Mouse (Mus musculus): Measurements from ENCODE around the gene Cped1. TPM values are rescaled to one million over a fixed set of nuclear protein-coding genes. Genes with fewer than 3 reads are reported as not detected.

Cped1 gene
- polyA plus RNA-seq, 2 experiments, result 1.8 to 2.5 TPM

- Histone ChIP-seq H3K27me3 (ENCODE audit: control insufficient read depth, insufficient read depth, low read length) (no peaks in the 10 kb centered on the region), H3K36me3 (replicated peaks; ENCODE audit: control insufficient read depth, insufficient read depth, low read depth) (no peaks in the 10 kb centered on the region), H3K4me3 (ENCODE audit: insufficient read depth in 1 of 2, low read depth in 2 of 2, low read length in 2 of 2) (no peak overlapping the region), H3K9me3 (ENCODE audit: control insufficient read depth, low read length) (no peaks in the 10 kb centered on the region), H3K27ac (no peak overlapping the region), H3K9ac (replicated peaks) (no peak overlapping the region), H3K4me2 (ENCODE audit: low read depth) (no peak overlapping the region), H3K4me1 (replicated peaks; ENCODE audit: control insufficient read depth in 2 of 2, insufficient read depth in 2 of 2, low read length in 1 of 2) (peaks cover 0 to 6% of the 10 kb centered on the region in 2 experiments; a peak in 3 of 4 replicates)
- DNase-seq (ENCODE audit: low read depth in 3 of 3, low spot score in 3 of 3) (no peak), ATAC-seq (ENCODE audit: insufficient read depth) (no peak)
- TF ChIP-seq CTCF (IDR thresholded peaks at IDR 0.05; ENCODE audit: low read depth) (no peak), EP300 (IDR thresholded peaks at IDR 0.05; ENCODE audit: low read depth) (no peak)
- 22% methylated on average over 6 of the region's 6 CpGs for WGBS (ENCODE audit: insufficient replicate concordance)
These were observed 17.5 kb downstream of the Cped1 start for GRCm38 (mm10) chr6:22003200-22003587.

GRCm38 (mm10) chr6:22003959-22004543 is 18.3 kb downstream of the Cped1 start:
- WGBS (ENCODE audit: insufficient replicate concordance), result 66% methylated on average over 10 of the region's 10 CpGs
- Histone ChIP-seq H3K27ac (no peak overlapping the region), H3K4me3 (ENCODE audit: insufficient read depth in 1 of 2, low read depth in 2 of 2, low read length in 2 of 2) (no peak overlapping the region), H3K36me3 (replicated peaks; ENCODE audit: control insufficient read depth, insufficient read depth, low read depth) (no peaks in the 10 kb centered on the region), H3K4me2 (ENCODE audit: low read depth) (no peak overlapping the region), H3K4me1 (replicated peaks; ENCODE audit: control insufficient read depth in 2 of 2, insufficient read depth in 2 of 2, low read length in 1 of 2) (peaks cover 0 to 6% of the 10 kb centered on the region in 2 experiments; a peak in 3 of 4 replicates), H3K27me3 (ENCODE audit: control insufficient read depth, insufficient read depth, low read length) (no peaks in the 10 kb centered on the region), H3K9ac (replicated peaks) (no peak overlapping the region), H3K9me3 (ENCODE audit: control insufficient read depth, low read length) (no peaks in the 10 kb centered on the region)
- ATAC-seq (ENCODE audit: insufficient read depth), result no peak
- TF ChIP-seq EP300 (IDR thresholded peaks at IDR 0.05; ENCODE audit: low read depth), result no peak
- TF ChIP-seq CTCF (IDR thresholded peaks at IDR 0.05; ENCODE audit: low read depth), result no peak
- DNase-seq (ENCODE audit: low read depth in 3 of 3, low spot score in 3 of 3), result no peak

- no peak overlapping the region for H3K4me3 ChIP-seq (ENCODE audit: insufficient read depth in 1 of 2, low read depth in 2 of 2, low read length in 2 of 2)
- DNase-seq (ENCODE audit: low read depth in 3 of 3, low spot score in 3 of 3) (no peak), ATAC-seq (ENCODE audit: insufficient read depth) (no peak)
- H3K36me3 ChIP-seq (replicated peaks; ENCODE audit: control insufficient read depth, insufficient read depth, low read depth), result no peaks in the 10 kb centered on the region
- H3K27ac ChIP-seq, result no peak overlapping the region
- no peaks in the 10 kb centered on the region for H3K9me3 ChIP-seq (ENCODE audit: control insufficient read depth, low read length)
- no peak overlapping the region for H3K9ac ChIP-seq (replicated peaks)
- TF ChIP-seq EP300 (IDR thresholded peaks at IDR 0.05; ENCODE audit: low read depth) (no peak), CTCF (IDR thresholded peaks at IDR 0.05; ENCODE audit: low read depth) (no peak)
- peaks cover 0 to 3% of the 10 kb centered on the region in 2 experiments; a peak in 1 of 4 replicates for H3K4me1 ChIP-seq (replicated peaks; ENCODE audit: control insufficient read depth in 2 of 2, insufficient read depth in 2 of 2, low read length in 1 of 2)
- H3K4me2 ChIP-seq (ENCODE audit: low read depth), result no peak overlapping the region
- WGBS (ENCODE audit: insufficient replicate concordance), result 61% methylated on average over 7 of the region's 7 CpGs
- H3K27me3 ChIP-seq (ENCODE audit: control insufficient read depth, insufficient read depth, low read length), result no peaks in the 10 kb centered on the region
These were observed 22.6 kb downstream of the Cped1 start for GRCm38 (mm10) chr6:22008346-22008745.

DNA sequence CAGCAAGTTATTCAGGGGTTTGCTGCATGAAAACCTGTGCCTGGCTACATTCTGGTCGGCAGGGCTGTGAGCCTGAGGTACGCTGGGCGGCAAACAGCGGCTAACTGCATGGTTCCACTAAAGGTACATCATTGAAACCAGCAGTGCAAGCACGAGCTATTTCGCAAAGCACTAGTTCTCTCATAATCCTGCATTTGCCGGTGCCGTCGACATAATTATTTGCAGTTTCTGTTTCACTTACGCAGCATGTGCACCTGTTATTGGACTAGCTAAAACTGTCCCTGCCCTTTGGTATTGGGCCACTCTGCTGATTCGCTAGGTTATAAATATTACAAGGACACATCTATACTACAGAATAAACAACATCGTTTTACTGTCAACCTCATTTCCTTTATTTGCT is 24.5 kb downstream of the Cped1 start:
- no peak for DNase-seq (ENCODE audit: low read depth in 3 of 3, low spot score in 3 of 3)
- Histone ChIP-seq H3K27ac (no peak overlapping the region), H3K9ac (replicated peaks) (no peak overlapping the region), H3K9me3 (ENCODE audit: control insufficient read depth, low read length) (no peaks in the 10 kb centered on the region), H3K4me1 (replicated peaks; ENCODE audit: control insufficient read depth in 2 of 2, insufficient read depth in 2 of 2, low read length in 1 of 2) (no peaks in the 10 kb centered on the region), H3K4me3 (ENCODE audit: insufficient read depth in 1 of 2, low read depth in 2 of 2, low read length in 2 of 2) (no peak overlapping the region), H3K36me3 (replicated peaks; ENCODE audit: control insufficient read depth, insufficient read depth, low read depth) (no peaks in the 10 kb centered on the region), H3K27me3 (ENCODE audit: control insufficient read depth, insufficient read depth, low read length) (no peaks in the 10 kb centered on the region), H3K4me2 (ENCODE audit: low read depth) (no peak overlapping the region)
- TF ChIP-seq CTCF (IDR thresholded peaks at IDR 0.05; ENCODE audit: low read depth) (no peak), EP300 (IDR thresholded peaks at IDR 0.05; ENCODE audit: low read depth) (no peak)
- ATAC-seq (ENCODE audit: insufficient read depth), result no peak
- 74% methylated on average over 12 of the region's 12 CpGs for WGBS (ENCODE audit: insufficient replicate concordance)

DNA sequence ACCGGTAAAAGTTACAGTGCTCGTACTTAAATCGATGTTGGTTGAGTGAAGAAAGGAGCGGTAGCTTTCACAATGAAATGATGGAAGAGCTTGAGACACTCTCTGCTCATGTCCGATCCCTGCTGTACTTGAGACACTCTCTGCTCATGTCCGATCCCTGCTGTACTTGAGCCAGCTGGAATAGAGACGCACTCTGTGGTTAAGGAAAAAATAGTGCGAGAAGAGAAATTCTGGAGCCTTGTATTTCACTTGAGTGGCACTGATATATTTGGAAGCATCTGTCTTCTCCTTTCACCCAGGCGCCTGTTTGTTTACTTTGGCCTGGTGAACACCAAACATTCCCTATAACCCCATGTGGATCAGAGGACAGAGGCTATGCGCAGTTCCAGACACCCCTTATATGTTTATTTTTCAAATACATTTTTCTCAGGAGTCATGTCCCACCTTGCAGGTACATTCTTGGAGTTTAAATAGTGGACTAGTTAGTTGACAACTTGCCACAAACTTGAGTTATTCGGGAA is 25.1 kb downstream of the Cped1 start:
- 78% methylated on average over 11 of the region's 11 CpGs for WGBS (ENCODE audit: insufficient replicate concordance)
- Histone ChIP-seq H3K4me3 (ENCODE audit: insufficient read depth in 1 of 2, low read depth in 2 of 2, low read length in 2 of 2) (no peak overlapping the region), H3K27ac (no peak overlapping the region), H3K4me1 (replicated peaks; ENCODE audit: control insufficient read depth in 2 of 2, insufficient read depth in 2 of 2, low read length in 1 of 2) (no peaks in the 10 kb centered on the region), H3K4me2 (ENCODE audit: low read depth) (no peak overlapping the region), H3K36me3 (replicated peaks; ENCODE audit: control insufficient read depth, insufficient read depth, low read depth) (no peaks in the 10 kb centered on the region), H3K27me3 (ENCODE audit: control insufficient read depth, insufficient read depth, low read length) (no peaks in the 10 kb centered on the region), H3K9ac (replicated peaks) (no peak overlapping the region), H3K9me3 (ENCODE audit: control insufficient read depth, low read length) (no peaks in the 10 kb centered on the region)
- DNase-seq (ENCODE audit: low read depth in 3 of 3, low spot score in 3 of 3) (no peak), ATAC-seq (ENCODE audit: insufficient read depth) (no peak)
- TF ChIP-seq EP300 (IDR thresholded peaks at IDR 0.05; ENCODE audit: low read depth), result no peak
- no peak for TF ChIP-seq CTCF (IDR thresholded peaks at IDR 0.05; ENCODE audit: low read depth)
